Mouse (Mus musculus) leukemia stem cell, adult 10-12 weeks (primary cell): Measurements from ENCODE around the gene Ugt1a10. TPM values are rescaled to one million over a fixed set of nuclear protein-coding genes. Genes with fewer than 3 reads are reported as not detected.

ENCODE experiments used
- polyA plus RNA-seq: library from polyadenylated mRNA; stranded (reverse); fragments of >175 nt; gene quantifications from 2 replicates; pipeline ENCODE4 v1.2.3, GENCODE M21; 2012; ENCODE audit warnings: low replicate concordance

Gene Ugt1a10
- 0.50 TPM in 1 of 2 replicates, not detected in the other for polyA plus RNA-seq

DNA sequence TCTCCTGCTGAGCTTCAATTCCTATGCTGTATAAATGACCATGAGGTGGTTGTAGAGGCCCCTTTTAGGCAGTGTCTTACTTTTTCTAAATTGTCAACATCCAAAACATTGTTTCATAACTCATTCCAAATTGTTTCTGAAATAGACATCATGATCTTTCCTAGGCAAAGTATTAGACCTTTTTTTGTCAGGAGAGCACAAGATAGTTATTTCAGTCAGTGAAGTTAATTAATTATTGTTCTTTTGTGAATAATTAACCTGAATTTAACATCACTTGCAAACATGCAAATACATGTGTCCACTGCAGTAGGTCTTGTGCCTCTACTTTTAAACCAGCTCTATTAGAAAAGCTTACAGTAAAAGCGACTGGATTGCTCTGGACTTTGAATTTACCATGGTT is at the start of gene Ugt1a10:
Gene Ugt1a10, plus strand, starts transcription at position 301 of the 400 bp plus-strand sequence.

GRCm38 (mm10) chr1:88008211-88008697 is 46.9 kb upstream of the Ugt1a10 start, which contains the start of gene Usp40:
Gene Usp40 (minus strand): TSS chr1:88008551.

DNA sequence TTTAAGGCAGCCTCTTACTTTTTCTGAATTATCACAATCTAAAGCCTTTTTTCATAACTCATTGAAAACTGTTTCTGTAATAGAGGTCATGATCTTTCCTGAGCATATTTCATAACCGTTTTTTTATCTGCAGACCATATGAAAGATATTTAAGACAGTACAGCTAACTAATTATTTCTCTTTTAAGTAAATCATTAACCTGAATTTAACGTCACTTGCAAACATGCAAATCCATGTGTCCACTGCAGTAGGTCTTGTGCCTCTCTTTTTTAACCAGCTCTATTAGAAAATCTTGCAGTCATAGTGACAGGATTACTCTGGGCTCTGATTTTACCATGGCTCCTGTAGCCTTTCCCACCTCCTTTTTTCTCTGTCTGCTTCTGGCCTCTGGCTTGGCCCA is 15.3 kb downstream of the Ugt1a10 start, which contains the start of gene Ugt1a9:
Gene Ugt1a9, plus strand, starts transcription at position 306 of the 400 bp plus-strand sequence.

GRCm38 (mm10) chr1:88087513-88087912 is 32.3 kb downstream of the Ugt1a10 start, which contains the start of gene Ugt1a8:
Gene Ugt1a8 (plus strand): TSS chr1:88087813.

GRCm38 (mm10) chr1:88094941-88095492 is 39.8 kb downstream of the Ugt1a10 start, which contains the start of gene Ugt1a7c:
Gene Ugt1a7c (plus strand): TSS chr1:88095062.

GRCm38 (mm10) chr1:88103019-88103418 is 47.8 kb downstream of the Ugt1a10 start, which contains the start of gene Ugt1a6b:
Gene Ugt1a6b (plus strand): TSS chr1:88103252.

GRCm38 (mm10) chr1:88134457-88135011 is 79.3 kb downstream of the Ugt1a10 start, which contains the start of gene Ugt1a6a:
Gene Ugt1a6a (plus strand): TSS chr1:88134809.

DNA sequence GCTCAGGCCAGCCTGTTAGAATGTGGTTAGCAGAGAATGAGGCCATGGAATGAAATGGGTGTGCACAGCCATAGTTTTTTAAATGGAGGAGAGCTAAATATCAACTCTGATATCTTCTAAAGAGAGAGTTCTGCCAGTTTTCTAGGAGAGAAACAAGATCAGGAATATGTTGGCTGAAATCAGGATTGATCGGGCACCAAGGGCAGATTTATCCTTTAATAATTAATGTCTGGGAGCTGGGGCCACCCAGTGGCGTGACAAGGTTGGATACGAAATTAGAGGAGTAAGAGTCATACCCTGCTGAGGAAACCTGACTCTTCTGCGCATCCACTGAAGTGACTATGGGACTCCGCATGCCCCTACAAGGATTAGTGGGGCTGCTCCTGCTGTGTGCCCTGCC is 110.5 kb downstream of the Ugt1a10 start, which contains the start of gene Ugt1a5:
Gene Ugt1a5, plus strand, starts transcription at position 302 of the 400 bp plus-strand sequence.

GRCm38 (mm10) chr1:88200456-88200855 is 145.3 kb downstream of the Ugt1a10 start, which contains the start of gene Ugt1a2:
Gene Ugt1a2 (plus strand): TSS chr1:88200601.

GRCm38 (mm10) chr1:88205294-88205922 is 150.2 kb downstream of the Ugt1a10 start, which contains the start of gene Dnajb3:
Gene Dnajb3 (minus strand): TSS chr1:88205782.

DNA sequence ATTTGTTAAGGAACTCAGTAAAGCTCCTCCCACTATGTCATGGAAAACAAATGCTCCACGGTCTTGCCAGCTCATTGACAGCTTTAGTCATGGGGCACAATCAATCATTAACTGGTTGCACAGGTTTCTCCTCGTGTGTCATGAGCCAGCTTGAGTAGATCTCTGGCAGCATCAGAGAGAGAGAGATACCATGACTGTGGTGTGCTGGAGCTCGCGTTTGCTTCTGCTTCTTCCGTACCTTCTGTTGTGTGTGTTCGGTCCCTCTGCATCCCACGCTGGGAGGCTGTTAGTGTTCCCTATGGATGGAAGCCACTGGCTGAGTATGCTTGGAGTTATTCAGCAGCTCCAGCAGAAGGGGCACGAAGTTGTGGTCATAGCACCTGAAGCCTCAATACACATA is 156.6 kb downstream of the Ugt1a10 start, which contains the start of gene Ugt1a1:
Gene Ugt1a1, plus strand, starts transcription at position 148 of the 400 bp plus-strand sequence.

DNA sequence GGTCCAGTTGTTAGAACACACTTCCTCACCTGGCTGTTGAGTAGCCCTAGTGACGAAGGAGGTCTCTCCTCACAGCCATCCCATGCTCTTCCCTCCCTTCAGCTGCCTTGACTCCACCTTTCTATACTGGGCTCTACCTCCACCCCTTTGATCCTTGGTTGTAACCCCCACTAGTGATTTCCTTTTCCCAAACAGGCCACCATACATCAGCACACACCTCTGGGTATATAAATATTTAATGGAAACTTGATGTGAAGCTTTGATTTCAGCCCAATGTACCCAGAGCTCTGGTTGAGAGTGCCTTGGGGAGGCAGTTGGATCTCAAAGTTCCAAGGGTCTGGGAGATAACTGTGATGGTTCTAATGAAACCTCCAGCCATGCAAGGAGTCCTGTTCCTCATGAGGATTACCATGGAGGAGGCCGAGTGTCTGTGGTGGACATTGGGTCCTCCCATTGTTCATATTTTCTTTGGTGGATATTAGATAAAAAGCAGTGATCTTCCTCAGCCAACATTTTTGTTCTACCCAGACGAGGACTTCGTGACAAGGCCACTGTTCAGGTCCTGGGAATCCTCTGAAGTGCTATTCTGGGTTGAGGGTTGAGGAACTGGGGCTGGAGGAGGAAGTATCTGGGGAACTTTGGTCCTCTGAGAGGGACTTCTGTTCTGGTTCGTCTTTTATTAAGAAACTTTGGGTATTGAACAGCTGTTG is 171.6 kb downstream of the Ugt1a10 start, which contains the start of gene Mroh2a:
Gene Mroh2a, plus strand, starts transcription at position 317 of the 710 bp plus-strand sequence.

Other genes with a start within 250 kb of the Ugt1a10 start
- 9.5 and 13.2 TPM in 2 replicates for gene Dgkd, start 202.1 kb upstream of the Ugt1a10 start, polyA plus RNA-seq
- gene Usp40, start 46.8 kb upstream of the Ugt1a10 start, polyA plus RNA-seq: 0.35 and 0.73 TPM in 2 replicates
- not detected in 2 replicates for gene Ugt1a9, start 15.4 kb downstream of the Ugt1a10 start, polyA plus RNA-seq
- gene Ugt1a8, start 32.4 kb downstream of the Ugt1a10 start, polyA plus RNA-seq: not detected in 2 replicates
- 0.88 TPM in 1 of 2 replicates, not detected in the other for gene Ugt1a7c, start 39.7 kb downstream of the Ugt1a10 start, polyA plus RNA-seq
- gene Ugt1a6b, start 47.9 kb downstream of the Ugt1a10 start, polyA plus RNA-seq: not detected in 2 replicates
- 0.42 TPM in 1 of 2 replicates, not detected in the other for gene Ugt1a6a, start 79.4 kb downstream of the Ugt1a10 start, polyA plus RNA-seq
- gene Ugt1a5, start 110.6 kb downstream of the Ugt1a10 start, polyA plus RNA-seq: not detected in 2 replicates
- not detected in 2 replicates for gene Ugt1a2, start 145.2 kb downstream of the Ugt1a10 start, polyA plus RNA-seq
- gene Dnajb3, start 150.4 kb downstream of the Ugt1a10 start, polyA plus RNA-seq: 6.4 and 7.3 TPM in 2 replicates
- gene Ugt1a1, start 156.6 kb downstream of the Ugt1a10 start, polyA plus RNA-seq: 0.21 TPM in 1 of 2 replicates, not detected in the other
- gene Mroh2a, start 171.6 kb downstream of the Ugt1a10 start, polyA plus RNA-seq: 0.09 TPM in 1 of 2 replicates, not detected in the other
- 24.4 and 27.2 TPM in 2 replicates for gene Hjurp, start 222.2 kb downstream of the Ugt1a10 start, polyA plus RNA-seq
- gene Trpm8, start 222.3 kb downstream of the Ugt1a10 start, polyA plus RNA-seq: not detected in 2 replicates